Mouse (Mus musculus) midbrain, embryonic 12.5 days (tissue): Measurements from ENCODE around the gene Ap5s1. TPM values are rescaled to one million over a fixed set of nuclear protein-coding genes. Genes with fewer than 3 reads are reported as not detected.
A peak's percentile ranks its signal among the peaks of the same experiment; 100 is the strongest.

Experiments
- ATAC-seq: fragments of 200-750 bp; cut with Nextera tagmentation; 2 replicates; pipeline ENCODE4 v1.8.0; 2017; ENCODE audit warnings: low read depth, moderate TSS enrichment, moderate library complexity; ENCODE audit not compliant: low FRiP score
- H3K27ac ChIP-seq: fragments of 300-500 bp; sonication (generic); replicated peaks from 2 replicates; pipeline ENCODE4 v1.5.1; 2016; ENCODE audit warnings: mild to moderate bottlenecking
- H3K27me3 ChIP-seq: fragments of 300-500 bp; sonication (generic); 2 replicates; pipeline ENCODE4 v1.6.1; 2016; ENCODE audit warnings: mild to moderate bottlenecking
- H3K36me3 ChIP-seq: fragments of 300-500 bp; sonication (generic); 2 replicates; pipeline ENCODE4 v1.6.1; 2016
- H3K4me1 ChIP-seq: fragments of 300-500 bp; sonication (generic); 2 replicates; pipeline ENCODE4 v1.6.1; 2016
- H3K4me2 ChIP-seq: fragments of 300-500 bp; sonication (generic); replicated peaks from 2 replicates; pipeline ENCODE4 v1.6.1; 2016; ENCODE audit warnings: mild to moderate bottlenecking, moderate library complexity
- H3K4me3 ChIP-seq: fragments of 300-500 bp; sonication (generic); 2 replicates; pipeline ENCODE4 v1.5.1; 2016; ENCODE audit warnings: mild to moderate bottlenecking
- H3K9ac ChIP-seq: fragments of 300-500 bp; sonication (generic); replicated peaks from 2 replicates; pipeline ENCODE4 v1.6.1; 2016; ENCODE audit warnings: mild to moderate bottlenecking, moderate library complexity
- H3K9me3 ChIP-seq: fragments of 300-500 bp; sonication (generic); 2 replicates; pipeline ENCODE4 v1.6.1; 2016; ENCODE audit warnings: mild to moderate bottlenecking
- WGBS: fragments of 180-500 bp; shearing (Covaris S2); methylation state at CpG from one replicate; pipeline ENCODE4 v1.1.7; 2016; 5-methylcytosine and 5-hydroxymethylcytosine counted together
- polyA plus RNA-seq: library from polyadenylated mRNA; unstranded; fragments of >200 nt; fragmentation: Nextera tagmentation; extraction: Ambion mirVana; gene quantifications from 2 replicates; pipeline ENCODE4 v1.2.1, GENCODE M21; 2016

Gene Ap5s1
- polyA plus RNA-seq, 1 experiment from 2014 or later, result 28.7 TPM

- Histone ChIP-seq H3K4me1 (peaks cover 32% of the 10 kb centered on the region), H3K27me3 (no peaks in the 10 kb centered on the region), H3K4me2 (peak overlapping the region; percentile 65), H3K36me3 (no peaks in the 10 kb centered on the region), H3K27ac (peak overlapping the region; percentile 98), H3K4me3 (peak overlapping the region; percentile 83), H3K9ac (peak overlapping the region; percentile 63), H3K9me3 (no peaks in the 10 kb centered on the region)
- peak; percentile 82 for ATAC-seq
- 3% methylated on average over 10 of the region's 10 CpGs for WGBS
Observed at GRCm38 (mm10) chr2:131261481-131262212, 54.8 kb downstream of the Ap5s1 start.

GRCm38 (mm10) chr2:131262213-131262672 lies 55.4 kb downstream of the Ap5s1 start, which contains the start of gene Pank2:
Gene Pank2 (plus strand): TSS chr2:131262495.
- Histone ChIP-seq H3K9me3 (no peaks in the 10 kb centered on the region), H3K36me3 (no peaks in the 10 kb centered on the region), H3K9ac (peak within 1 kb of the TSS; percentile 95), H3K27me3 (no peaks in the 10 kb centered on the region), H3K4me3 (peak within 1 kb of the TSS; percentile 83), H3K4me2 (peak within 1 kb of the TSS; percentile 79), H3K4me1 (peaks cover 32% of the 10 kb centered on the region), H3K27ac (peak within 1 kb of the TSS; percentile 98)
- peak; percentile 100 for ATAC-seq
- 0% methylated on average over 32 of the region's 49 CpGs for WGBS

Other genes starting within 250 kb of the Ap5s1 start
- 5.9 and 6.8 TPM in 2 replicates for gene Gfra4, start 164.0 kb upstream of the Ap5s1 start, polyA plus RNA-seq
- 2.0 and 2.1 TPM in 2 replicates for gene Adam33, start 143.3 kb upstream of the Ap5s1 start, polyA plus RNA-seq
- 0.13 and 0.27 TPM in 2 replicates for gene Siglec1, start 120.3 kb upstream of the Ap5s1 start, polyA plus RNA-seq
- gene Hspa12b, start 79.8 kb upstream of the Ap5s1 start, polyA plus RNA-seq, result 6.4 and 7.6 TPM in 2 replicates
- gene Gm11037, start 73.6 kb upstream of the Ap5s1 start, polyA plus RNA-seq, result not detected in 2 replicates
- 92.2 and 98.3 TPM in 2 replicates for gene 1700037H04Rik, start 47.0 kb upstream of the Ap5s1 start, polyA plus RNA-seq
- gene Cenpb, start 27.0 kb upstream of the Ap5s1 start, polyA plus RNA-seq, result 16.2 and 17.4 TPM in 2 replicates
- gene Cdc25b, start 20.1 kb upstream of the Ap5s1 start, polyA plus RNA-seq, result 107 and 111 TPM in 2 replicates
- 9.0 and 9.7 TPM in 2 replicates for gene Spef1, start 19.8 kb upstream of the Ap5s1 start, polyA plus RNA-seq
- 12.3 and 13.8 TPM in 2 replicates for gene Mavs, start 27.0 kb downstream of the Ap5s1 start, polyA plus RNA-seq
- 61.9 and 72.8 TPM in 2 replicates for gene Pank2, start 55.4 kb downstream of the Ap5s1 start, polyA plus RNA-seq
- 17.0 and 18.0 TPM in 2 replicates for gene Rnf24, start 145.8 kb downstream of the Ap5s1 start, polyA plus RNA-seq